Mouse (Mus musculus) stomach, postnatal 0 days (tissue): ENCODE results near the gene Grin2a. TPM values are rescaled to one million over a fixed set of nuclear protein-coding genes. Genes with fewer than 3 reads are reported as not detected.

Experiments
- ATAC-seq: fragments of 200-750 bp; cut with Nextera tagmentation; 2 replicates; pipeline ENCODE4 v1.8.0; 2017; ENCODE audit not compliant: low FRiP score, low TSS enrichment
- DNase-seq: peaks from one replicate; pipeline ENCODE4 v3.0.0-alpha.2; 2016; ENCODE audit warnings: low spot score
- H3K27ac ChIP-seq: fragments of 300-500 bp; sonication (generic); replicated peaks from 2 replicates; pipeline ENCODE4 v1.5.1; 2014; ENCODE audit warnings: mild to moderate bottlenecking, control low read depth
- H3K27me3 ChIP-seq: fragments of 300-500 bp; sonication (generic); 2 replicates; pipeline ENCODE4 v1.6.1; 2014; ENCODE audit warnings: low read length; ENCODE audit not compliant: control insufficient read depth, insufficient read depth
- H3K36me3 ChIP-seq: fragments of 300-500 bp; sonication (generic); 2 replicates; pipeline ENCODE4 v1.6.1; 2014; ENCODE audit warnings: low read length, mixed read lengths; ENCODE audit not compliant: control insufficient read depth, insufficient read depth
- H3K4me1 ChIP-seq: fragments of 300-500 bp; sonication (generic); replicated peaks from 2 replicates; pipeline ENCODE4 v1.6.1; 2014; ENCODE audit warnings: antibody characterized with exemption; ENCODE audit not compliant: control insufficient read depth, insufficient read depth
- H3K4me2 ChIP-seq: fragments of 300-500 bp; sonication (generic); replicated peaks from 2 replicates; pipeline ENCODE4 v1.6.1; 2014; ENCODE audit warnings: low read depth, mild to moderate bottlenecking, control low read depth, moderate library complexity
- H3K4me3 ChIP-seq: fragments of 300-500 bp; sonication (generic); 2 replicates; pipeline ENCODE4 v1.5.1; 2014; ENCODE audit warnings: low read depth, low read length, control low read depth
- H3K9ac ChIP-seq: fragments of 300-500 bp; sonication (generic); 2 replicates; pipeline ENCODE4 v1.6.1; 2014; ENCODE audit warnings: mild to moderate bottlenecking, low read length, control low read depth, mixed read lengths
- H3K9me3 ChIP-seq: fragments of 300-500 bp; sonication (generic); 2 replicates; pipeline ENCODE4 v1.6.1; 2016; ENCODE audit warnings: low read length; ENCODE audit not compliant: control insufficient read depth
- CTCF ChIP-seq: IDR thresholded peaks from 2 replicates; pipeline ENCODE4 v1.5.1; 2016; ENCODE audit warnings: antibody characterized with exemption, low read depth, mild to moderate bottlenecking, moderate library complexity
- EP300 ChIP-seq: optimal IDR thresholded peaks from 2 replicates; pipeline ENCODE3; 2016; ENCODE audit warnings: antibody characterized with exemption
- WGBS: fragments of 180-500 bp; shearing (Covaris S2); extraction: QIAGEN DNeasy Blood & Tissue Kit; methylation state at CpG from one replicate; pipeline ENCODE4 v1.1.7; 2014; 5-methylcytosine and 5-hydroxymethylcytosine counted together
- polyA plus RNA-seq: library from polyadenylated mRNA; unstranded; fragments of >200 nt; fragmentation: Nextera tagmentation; extraction: Ambion mirVana; gene quantifications from 2 replicates; pipeline ENCODE4 v1.2.1, GENCODE M21; 2015

Gene Grin2a
- polyA plus RNA-seq, 1 experiment from 2014 or later, result not detected

GRCm38 (mm10) chr16:9760347-9760746 is 235.0 kb downstream of the Grin2a start:
- DNase-seq, result no peak
- Histone ChIP-seq H3K36me3 (no peaks in the 10 kb centered on the region), H3K27ac (no peak overlapping the region), H3K9ac (no peak overlapping the region), H3K4me2 (no peak overlapping the region), H3K27me3 (no peaks in the 10 kb centered on the region), H3K9me3 (no peaks in the 10 kb centered on the region), H3K4me3 (no peak overlapping the region), H3K4me1 (no peaks in the 10 kb centered on the region)
- TF ChIP-seq CTCF (no peak), EP300 (no peak)
- no peak for ATAC-seq
- 84% methylated on average over 2 of the region's 2 CpGs for WGBS

DNA sequence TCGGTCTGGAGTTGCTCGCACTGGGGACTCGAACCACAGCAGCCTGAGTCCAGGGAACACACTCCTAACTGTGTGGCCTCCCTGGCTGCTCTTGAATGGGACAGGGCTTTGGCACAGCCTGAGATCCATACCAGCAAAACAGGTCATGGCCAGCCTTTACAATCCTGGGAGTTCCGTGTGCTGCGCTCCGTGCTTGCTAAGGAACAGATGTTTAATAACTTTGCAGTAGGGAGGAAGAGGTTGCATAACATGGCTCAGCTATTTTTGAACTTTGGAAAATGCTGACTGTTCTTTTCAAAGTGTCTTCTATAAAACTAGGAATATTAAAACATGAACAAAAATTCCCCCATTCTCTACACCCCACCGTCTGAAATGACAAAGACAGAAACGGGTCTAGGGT is 238.5 kb downstream of the Grin2a start:
- no peak overlapping the region for H3K4me2 ChIP-seq
- no peak overlapping the region for H3K9ac ChIP-seq
- H3K27ac ChIP-seq, result no peak overlapping the region
- no peaks in the 10 kb centered on the region for H3K4me1 ChIP-seq
- H3K9me3 ChIP-seq, result no peaks in the 10 kb centered on the region
- 73% methylated on average over 8 of the region's 8 CpGs for WGBS
- no peaks in the 10 kb centered on the region for H3K36me3 ChIP-seq
- TF ChIP-seq CTCF, result no peak
- no peak for TF ChIP-seq EP300
- no peaks in the 10 kb centered on the region for H3K27me3 ChIP-seq
- no peak for DNase-seq
- no peak overlapping the region for H3K4me3 ChIP-seq
- no peak for ATAC-seq

- Histone ChIP-seq H3K4me3 (no peak overlapping the region), H3K9me3 (no peaks in the 10 kb centered on the region), H3K36me3 (no peaks in the 10 kb centered on the region), H3K27ac (no peak overlapping the region), H3K4me1 (no peaks in the 10 kb centered on the region), H3K9ac (no peak overlapping the region), H3K4me2 (no peak overlapping the region), H3K27me3 (no peaks in the 10 kb centered on the region)
- 83% methylated on average over 5 of the region's 5 CpGs for WGBS
- DNase-seq, result no peak
- no peak for TF ChIP-seq CTCF
- TF ChIP-seq EP300, result no peak
- no peak for ATAC-seq
Measured at GRCm38 (mm10) chr16:9754061-9754460, 241.3 kb downstream of the Grin2a start.

GRCm38 (mm10) chr16:9753045-9753444 is 242.3 kb downstream of the Grin2a start:
- DNase-seq (no peak), ATAC-seq (no peak)
- WGBS, result 83% methylated on average over 9 of the region's 9 CpGs
- no peaks in the 10 kb centered on the region for H3K36me3 ChIP-seq
- TF ChIP-seq CTCF (no peak), EP300 (no peak)
- H3K9me3 ChIP-seq, result no peaks in the 10 kb centered on the region
- H3K4me3 ChIP-seq, result no peak overlapping the region
- no peak overlapping the region for H3K9ac ChIP-seq
- H3K27me3 ChIP-seq, result no peaks in the 10 kb centered on the region
- H3K4me2 ChIP-seq, result no peak overlapping the region
- no peak overlapping the region for H3K27ac ChIP-seq
- no peaks in the 10 kb centered on the region for H3K4me1 ChIP-seq

- no peak overlapping the region for H3K9ac ChIP-seq
- no peaks in the 10 kb centered on the region for H3K27me3 ChIP-seq
- 70% methylated on average over 8 of the region's 8 CpGs for WGBS
- H3K4me2 ChIP-seq, result no peak overlapping the region
- TF ChIP-seq EP300 (no peak), CTCF (no peak)
- no peak for ATAC-seq
- DNase-seq, result no peak
- H3K9me3 ChIP-seq, result no peaks in the 10 kb centered on the region
- H3K4me3 ChIP-seq, result no peak overlapping the region
- no peaks in the 10 kb centered on the region for H3K4me1 ChIP-seq
- H3K36me3 ChIP-seq, result no peaks in the 10 kb centered on the region
- H3K27ac ChIP-seq, result no peak overlapping the region
Measured at GRCm38 (mm10) chr16:9752600-9752999, 242.8 kb downstream of the Grin2a start.

- Histone ChIP-seq H3K4me2 (no peak overlapping the region), H3K9me3 (no peaks in the 10 kb centered on the region), H3K27ac (no peak overlapping the region), H3K4me3 (no peak overlapping the region), H3K27me3 (no peaks in the 10 kb centered on the region), H3K9ac (no peak overlapping the region), H3K36me3 (no peaks in the 10 kb centered on the region), H3K4me1 (no peaks in the 10 kb centered on the region)
- TF ChIP-seq EP300, result no peak
- 0 out of 2 replicates have a peak, but pooled peaks have one; percentile 9 for TF ChIP-seq CTCF
- DNase-seq (no peak), ATAC-seq (no peak)
- WGBS, result 74% methylated on average over 11 of the region's 11 CpGs
Measured at GRCm38 (mm10) chr16:9751045-9751569, 244.3 kb downstream of the Grin2a start.
